Mouse (Mus musculus): Measurements from ENCODE around the gene Fra10ac1. TPM values are rescaled to one million over a fixed set of nuclear protein-coding genes. Genes with fewer than 3 reads are reported as not detected.
A peak's percentile ranks its signal among the peaks of the same experiment; 100 is the strongest.

Gene Fra10ac1
- polyA plus RNA-seq, 1 experiment from 2014 or later: 39.9 TPM

GRCm38 (mm10) chr19:38223356-38223904, 526 bp downstream of the Fra10ac1 start:
- no peaks in the 10 kb centered on the region for H3K27me3 ChIP-seq
- H3K4me1 ChIP-seq (replicated peaks): peaks cover 12% of the 10 kb centered on the region
- no peaks in the 10 kb centered on the region for H3K36me3 ChIP-seq
- peak overlapping the region; percentile 50 for H3K9ac ChIP-seq
- H3K27ac ChIP-seq (replicated peaks): peak overlapping the region; percentile 93
- peak overlapping the region; percentile 51 for H3K4me3 ChIP-seq
- ATAC-seq (ENCODE audit: low FRiP score, low read depth): peak; percentile 40
- peak overlapping the region; percentile 70 for H3K4me2 ChIP-seq
- H3K9me3 ChIP-seq: no peaks in the 10 kb centered on the region
- 13% methylated on average over 12 of the region's 12 CpGs for WGBS

GRCm38 (mm10) chr19:38217696-38218095, 6.3 kb downstream of the Fra10ac1 start:
- WGBS: 97% methylated on average over 3 of the region's 3 CpGs
- no peak overlapping the region for H3K4me2 ChIP-seq
- H3K27me3 ChIP-seq: no peaks in the 10 kb centered on the region
- no peak for ATAC-seq (ENCODE audit: low FRiP score, low read depth)
- peaks cover 9% of the 10 kb centered on the region for H3K36me3 ChIP-seq
- H3K4me1 ChIP-seq (replicated peaks): peaks cover 2% of the 10 kb centered on the region
- no peak overlapping the region for H3K9ac ChIP-seq
- H3K27ac ChIP-seq (replicated peaks): no peak overlapping the region
- no peaks in the 10 kb centered on the region for H3K9me3 ChIP-seq
- H3K4me3 ChIP-seq: no peak overlapping the region

GRCm38 (mm10) chr19:38206669-38207068, 17.3 kb downstream of the Fra10ac1 start:
- WGBS: 59% methylated on average over 9 of the region's 9 CpGs
- H3K4me3 ChIP-seq: no peak overlapping the region
- peaks cover 24% of the 10 kb centered on the region for H3K36me3 ChIP-seq
- no peak overlapping the region for H3K4me2 ChIP-seq
- ATAC-seq (ENCODE audit: low FRiP score, low read depth): 0 out of 2 replicates have a peak, but pooled peaks have one; percentile 66
- no peak overlapping the region for H3K27ac ChIP-seq (replicated peaks)
- no peaks in the 10 kb centered on the region for H3K4me1 ChIP-seq (replicated peaks)
- H3K9ac ChIP-seq: no peak overlapping the region
- no peaks in the 10 kb centered on the region for H3K27me3 ChIP-seq
- no peaks in the 10 kb centered on the region for H3K9me3 ChIP-seq

DNA sequence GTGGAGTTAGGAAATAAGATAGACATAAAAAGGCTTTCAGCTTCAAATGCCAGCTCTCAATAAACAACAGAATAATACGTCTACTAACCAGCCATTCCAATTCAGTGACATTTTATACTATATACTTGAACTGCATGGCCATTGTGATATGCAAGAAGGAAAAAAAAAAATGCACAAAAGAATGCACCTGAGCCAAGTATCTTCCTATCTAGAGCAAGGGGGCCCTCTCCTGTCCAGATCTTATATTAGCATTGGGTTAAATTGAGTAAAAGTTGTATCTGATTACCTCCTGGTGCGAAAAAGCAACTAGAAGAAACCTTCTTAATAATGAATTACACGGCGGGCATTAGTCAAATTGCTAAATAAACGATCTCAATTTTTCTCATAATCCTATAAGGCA, 25.2 kb downstream of the Fra10ac1 start:
- WGBS: 88% methylated on average over 5 of the region's 5 CpGs
- no peaks in the 10 kb centered on the region for H3K4me1 ChIP-seq (replicated peaks)
- H3K9me3 ChIP-seq: no peaks in the 10 kb centered on the region
- no peak overlapping the region for H3K4me3 ChIP-seq
- no peak overlapping the region for H3K9ac ChIP-seq
- no peak overlapping the region for H3K4me2 ChIP-seq
- H3K27ac ChIP-seq (replicated peaks): no peak overlapping the region
- peaks cover 11% of the 10 kb centered on the region for H3K36me3 ChIP-seq
- no peaks in the 10 kb centered on the region for H3K27me3 ChIP-seq
- no peak for ATAC-seq (ENCODE audit: low FRiP score, low read depth)

DNA sequence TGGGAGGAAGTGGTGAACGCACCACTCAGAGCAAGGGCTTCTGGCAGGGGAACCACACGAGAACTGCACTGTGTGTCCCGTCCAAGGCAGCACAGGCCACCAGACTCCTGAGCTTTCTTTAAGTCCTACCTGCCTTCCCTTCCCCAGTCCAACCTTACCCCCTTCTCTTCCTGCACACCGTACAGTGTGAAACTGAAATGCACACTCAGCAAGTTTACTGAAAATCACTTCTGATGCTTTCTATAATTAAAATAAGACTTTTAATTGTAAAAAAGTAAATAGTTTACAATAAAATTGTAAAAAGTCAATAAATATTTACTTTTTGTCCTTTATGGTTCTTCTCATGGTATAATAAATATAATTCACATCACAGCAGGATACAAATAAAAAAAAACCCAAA, 28.7 kb downstream of the Fra10ac1 start:
- Histone ChIP-seq H3K4me2 (no peak overlapping the region), H3K9me3 (no peaks in the 10 kb centered on the region), H3K4me3 (no peak overlapping the region), H3K4me1 (replicated peaks) (no peaks in the 10 kb centered on the region), H3K36me3 (0 out of 2 replicates have a peak, but pooled peaks cover 3% of the 10 kb centered on the region), H3K27ac (replicated peaks) (no peak overlapping the region), H3K9ac (no peak overlapping the region), H3K27me3 (no peaks in the 10 kb centered on the region)
- 94% methylated on average over 4 of the region's 4 CpGs for WGBS
- ATAC-seq (ENCODE audit: low FRiP score, low read depth): no peak

- Histone ChIP-seq H3K27me3 (no peaks in the 10 kb centered on the region), H3K9ac (no peak overlapping the region), H3K4me3 (no peak overlapping the region), H3K36me3 (peaks cover 21% of the 10 kb centered on the region), H3K9me3 (no peaks in the 10 kb centered on the region), H3K4me2 (no peak overlapping the region), H3K27ac (replicated peaks) (no peak overlapping the region), H3K4me1 (replicated peaks) (no peaks in the 10 kb centered on the region)
- ATAC-seq (ENCODE audit: low FRiP score, low read depth): no peak
- 87% methylated on average over 5 of the region's 5 CpGs for WGBS
These were observed 32.5 kb downstream of the Fra10ac1 start for GRCm38 (mm10) chr19:38191446-38191845.

GRCm38 (mm10) chr19:38190606-38191005, 33.4 kb downstream of the Fra10ac1 start:
- Histone ChIP-seq H3K9me3 (no peaks in the 10 kb centered on the region), H3K27ac (replicated peaks) (no peak overlapping the region), H3K27me3 (no peaks in the 10 kb centered on the region), H3K4me3 (no peak overlapping the region), H3K4me2 (no peak overlapping the region), H3K36me3 (peaks cover 21% of the 10 kb centered on the region), H3K4me1 (replicated peaks) (no peaks in the 10 kb centered on the region), H3K9ac (no peak overlapping the region)
- no peak for ATAC-seq (ENCODE audit: low FRiP score, low read depth)
- 90% methylated on average over 3 of the region's 3 CpGs for WGBS

- Histone ChIP-seq H3K9me3 (no peaks in the 10 kb centered on the region), H3K9ac (no peak overlapping the region), H3K4me1 (replicated peaks) (no peaks in the 10 kb centered on the region), H3K36me3 (peaks cover 18% of the 10 kb centered on the region), H3K4me2 (no peak overlapping the region), H3K4me3 (no peak overlapping the region), H3K27me3 (no peaks in the 10 kb centered on the region), H3K27ac (replicated peaks) (no peak overlapping the region)
- ATAC-seq (ENCODE audit: low FRiP score, low read depth): no peak
- WGBS: 80% methylated on average over 2 of the region's 2 CpGs
These were observed 36.6 kb downstream of the Fra10ac1 start for GRCm38 (mm10) chr19:38187345-38187680.

GRCm38 (mm10) chr19:38186631-38187344, 37.2 kb downstream of the Fra10ac1 start:
- Histone ChIP-seq H3K36me3 (peaks cover 18% of the 10 kb centered on the region), H3K4me3 (no peak overlapping the region), H3K27me3 (no peaks in the 10 kb centered on the region), H3K9ac (no peak overlapping the region), H3K4me2 (no peak overlapping the region), H3K9me3 (no peaks in the 10 kb centered on the region), H3K4me1 (replicated peaks) (no peaks in the 10 kb centered on the region), H3K27ac (replicated peaks) (no peak overlapping the region)
- WGBS: 87% methylated on average over 5 of the region's 5 CpGs
- ATAC-seq (ENCODE audit: low FRiP score, low read depth): no peak

DNA sequence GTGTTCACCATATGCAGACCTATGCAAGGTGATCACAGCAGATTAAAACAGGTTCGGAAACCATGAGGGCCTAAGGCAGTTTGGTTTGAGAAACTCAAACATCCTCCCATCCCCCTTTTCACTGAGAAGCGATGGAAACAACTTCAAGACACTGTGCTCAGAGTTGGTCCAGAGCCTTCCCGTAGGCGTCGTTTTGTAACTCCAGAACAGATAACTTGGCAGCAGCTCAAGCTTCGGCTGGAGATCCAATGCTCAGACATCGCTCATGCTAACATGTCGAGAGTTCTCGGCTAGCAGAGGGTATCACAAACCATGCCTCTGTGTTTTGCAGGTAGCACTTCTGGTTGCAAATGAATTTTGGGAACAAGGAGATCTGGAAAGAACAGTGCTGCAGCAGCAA, 44.3 kb downstream of the Fra10ac1 start:
- WGBS: 89% methylated on average over 9 of the region's 9 CpGs
- no peaks in the 10 kb centered on the region for H3K9me3 ChIP-seq
- no peak overlapping the region for H3K4me3 ChIP-seq
- no peak for ATAC-seq (ENCODE audit: low FRiP score, low read depth)
- no peaks in the 10 kb centered on the region for H3K27me3 ChIP-seq
- H3K4me1 ChIP-seq (replicated peaks): no peaks in the 10 kb centered on the region
- no peak overlapping the region for H3K9ac ChIP-seq
- no peak overlapping the region for H3K4me2 ChIP-seq
- H3K27ac ChIP-seq (replicated peaks): no peak overlapping the region
- H3K36me3 ChIP-seq: no peaks in the 10 kb centered on the region

GRCm38 (mm10) chr19:38164633-38165032, 59.3 kb downstream of the Fra10ac1 start:
- H3K27me3 ChIP-seq: no peaks in the 10 kb centered on the region
- H3K4me3 ChIP-seq: no peak overlapping the region
- no peaks in the 10 kb centered on the region for H3K4me1 ChIP-seq (replicated peaks)
- H3K27ac ChIP-seq (replicated peaks): no peak overlapping the region
- ATAC-seq (ENCODE audit: low FRiP score, low read depth): no peak
- no peaks in the 10 kb centered on the region for H3K36me3 ChIP-seq
- H3K4me2 ChIP-seq: no peak overlapping the region
- WGBS: 69% methylated on average over 2 of the region's 2 CpGs
- no peaks in the 10 kb centered on the region for H3K9me3 ChIP-seq
- no peak overlapping the region for H3K9ac ChIP-seq

DNA sequence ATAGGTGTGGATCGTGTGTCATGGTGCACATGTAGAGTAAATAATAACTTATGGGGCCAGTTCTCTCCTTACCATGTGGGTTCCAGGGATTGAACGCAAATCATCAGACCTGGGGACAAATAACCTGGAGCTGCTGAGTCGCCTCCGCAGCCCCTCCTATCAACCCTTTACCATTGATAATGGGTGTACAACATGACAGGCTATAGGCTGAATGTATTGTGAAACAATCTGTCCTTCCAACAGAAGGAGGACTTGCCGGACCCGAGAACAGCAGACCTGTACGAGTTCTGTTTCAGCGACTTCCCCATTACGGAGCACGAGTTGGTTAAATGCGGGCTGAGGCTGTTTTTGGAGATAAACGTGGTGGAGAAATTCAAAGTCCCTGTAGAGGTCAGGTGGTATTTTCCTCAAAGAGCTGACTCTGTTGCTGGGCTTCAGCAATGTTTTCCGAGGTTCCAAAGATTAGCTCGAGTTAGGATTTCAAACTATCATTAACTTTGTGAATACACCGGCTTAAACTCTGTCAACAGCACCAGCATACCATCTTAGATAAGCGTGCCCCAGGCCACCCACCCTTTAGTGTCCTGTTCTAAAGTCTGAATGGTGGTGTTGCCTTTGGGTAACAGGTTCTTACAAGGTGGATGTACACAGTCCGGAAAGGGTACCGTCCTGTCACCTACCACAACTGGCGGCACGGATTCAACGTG, 62.2 kb downstream of the Fra10ac1 start:
- no peak overlapping the region for H3K9ac ChIP-seq
- no peak overlapping the region for H3K4me3 ChIP-seq
- H3K4me1 ChIP-seq (replicated peaks): no peaks in the 10 kb centered on the region
- ATAC-seq (ENCODE audit: low FRiP score, low read depth): no peak
- 94% methylated on average over 21 of the region's 21 CpGs for WGBS
- H3K4me2 ChIP-seq: no peak overlapping the region
- no peak overlapping the region for H3K27ac ChIP-seq (replicated peaks)
- H3K9me3 ChIP-seq: no peaks in the 10 kb centered on the region
- H3K36me3 ChIP-seq: no peaks in the 10 kb centered on the region
- H3K27me3 ChIP-seq: no peaks in the 10 kb centered on the region
